Mouse (Mus musculus) cerebellum, postnatal 25 days (tissue): ENCODE data around the gene Olfr1444.

ENCODE experiments used
- DNase-seq, 2 experiments: peaks; one replicate each; pipeline ENCODE4 v3.0.0; 2021; ENCODE audit warnings: mixed read lengths in 2 of 2

Olfr1444 gene

GRCm38 (mm10) chr19:12856983-12857382 lies at the start of gene Olfr1444:
Olfr1444 (plus strand) TSS chr19:12857283.
- DNase-seq, result no peak

GRCm38 (mm10) chr19:12812644-12813364 lies 44.3 kb upstream of the Olfr1444 start:
- DNase-seq, result no peak

- no peak for DNase-seq
Observed at GRCm38 (mm10) chr19:12813883-12814282, 43.2 kb upstream of the Olfr1444 start.

GRCm38 (mm10) chr19:12818507-12818906 lies 38.6 kb upstream of the Olfr1444 start:
- no peak for DNase-seq

GRCm38 (mm10) chr19:12820383-12820782 lies 36.7 kb upstream of the Olfr1444 start:
- DNase-seq, result peak in 1 of 2 experiments; percentile 41

GRCm38 (mm10) chr19:12824549-12824948 lies 32.5 kb upstream of the Olfr1444 start:
- DNase-seq, result peak in 1 of 2 experiments; percentile 3

- no peak for DNase-seq
Observed at GRCm38 (mm10) chr19:12830823-12831430, 26.2 kb upstream of the Olfr1444 start.

- DNase-seq, result no peak
Observed at GRCm38 (mm10) chr19:12831559-12831958, 25.5 kb upstream of the Olfr1444 start.

- no peak for DNase-seq
Observed at GRCm38 (mm10) chr19:12833625-12834024, 23.5 kb upstream of the Olfr1444 start.

GRCm38 (mm10) chr19:12838507-12838906 lies 18.6 kb upstream of the Olfr1444 start:
- no peak for DNase-seq

- DNase-seq, result no peak
Observed at GRCm38 (mm10) chr19:12846382-12846781, 10.7 kb upstream of the Olfr1444 start, which contains the start of gene Gm5244. Gm5244 (plus strand) TSS chr19:12846682.

- no peak for DNase-seq
Observed at GRCm38 (mm10) chr19:12883555-12883954, 26.5 kb downstream of the Olfr1444 start, which contains the start of gene Olfr1445. Olfr1445 (plus strand) TSS chr19:12883855.

GRCm38 (mm10) chr19:12893424-12893823 lies 36.3 kb downstream of the Olfr1444 start, which contains the start of gene Olfr1446:
Olfr1446 (minus strand) TSS chr19:12893524.
- no peak for DNase-seq

- DNase-seq, result no peak
Observed at GRCm38 (mm10) chr19:12903643-12904042, 46.6 kb downstream of the Olfr1444 start, which contains the start of gene Olfr1447. Olfr1447 (minus strand) TSS chr19:12903743.
